Mouse (Mus musculus) forebrain, embryonic 16.5 days (tissue): ENCODE data around the gene Bend5. TPM values are rescaled to one million over a fixed set of nuclear protein-coding genes. Genes with fewer than 3 reads are reported as not detected.

Source experiments
- ATAC-seq: fragments of 200-750 bp; cut with Nextera tagmentation; 2 replicates; pipeline ENCODE4 v1.8.0; 2017; ENCODE audit warnings: mild to moderate bottlenecking, moderate library complexity
- H3K27ac ChIP-seq: fragments of 300-500 bp; sonication (generic); 2 replicates; pipeline ENCODE4 v1.5.1; 2014; ENCODE audit warnings: low read length, control low read depth
- H3K27me3 ChIP-seq: fragments of 300-500 bp; sonication (generic); replicated peaks from 2 replicates; pipeline ENCODE4 v1.6.1; 2014; ENCODE audit warnings: low read length; ENCODE audit not compliant: control insufficient read depth, insufficient read depth
- H3K36me3 ChIP-seq: fragments of 300-500 bp; sonication (generic); 2 replicates; pipeline ENCODE4 v1.6.1; 2014; ENCODE audit not compliant: control insufficient read depth, insufficient read depth
- H3K4me1 ChIP-seq: fragments of 300-500 bp; sonication (generic); replicated peaks from 2 replicates; pipeline ENCODE4 v1.6.1; 2014; ENCODE audit warnings: low read length; ENCODE audit not compliant: control insufficient read depth, insufficient read depth
- H3K4me2 ChIP-seq: fragments of 300-500 bp; sonication (generic); 2 replicates; pipeline ENCODE4 v1.6.1; 2014; ENCODE audit warnings: mild to moderate bottlenecking, low read length, control low read depth
- H3K4me3 ChIP-seq: fragments of 300-500 bp; sonication (generic); replicated peaks from 2 replicates; pipeline ENCODE4 v1.5.1; 2014; ENCODE audit warnings: mild to moderate bottlenecking, low read length, control low read depth
- H3K9ac ChIP-seq: fragments of 300-500 bp; sonication (generic); replicated peaks from 2 replicates; pipeline ENCODE4 v1.6.1; 2014; ENCODE audit warnings: low read depth, low read length, control low read depth
- H3K9me3 ChIP-seq: fragments of 300-500 bp; sonication (generic); 2 replicates; pipeline ENCODE4 v1.6.1; 2016; ENCODE audit warnings: low read length; ENCODE audit not compliant: control insufficient read depth
- WGBS: fragments of 180-500 bp; shearing (Covaris S2); extraction: QIAGEN DNeasy Blood & Tissue Kit; methylation state at CpG from one replicate; pipeline ENCODE4 v1.1.7; 2014; 5-methylcytosine and 5-hydroxymethylcytosine counted together
- polyA plus RNA-seq: library from polyadenylated mRNA; unstranded; fragments of >200 nt; fragmentation: Nextera tagmentation; extraction: Ambion mirVana; gene quantifications from 2 replicates; pipeline ENCODE4 v1.2.1, GENCODE M21; 2015

Bend5 gene
- polyA plus RNA-seq, 1 experiment from 2014 or later, result 53.8 TPM

DNA sequence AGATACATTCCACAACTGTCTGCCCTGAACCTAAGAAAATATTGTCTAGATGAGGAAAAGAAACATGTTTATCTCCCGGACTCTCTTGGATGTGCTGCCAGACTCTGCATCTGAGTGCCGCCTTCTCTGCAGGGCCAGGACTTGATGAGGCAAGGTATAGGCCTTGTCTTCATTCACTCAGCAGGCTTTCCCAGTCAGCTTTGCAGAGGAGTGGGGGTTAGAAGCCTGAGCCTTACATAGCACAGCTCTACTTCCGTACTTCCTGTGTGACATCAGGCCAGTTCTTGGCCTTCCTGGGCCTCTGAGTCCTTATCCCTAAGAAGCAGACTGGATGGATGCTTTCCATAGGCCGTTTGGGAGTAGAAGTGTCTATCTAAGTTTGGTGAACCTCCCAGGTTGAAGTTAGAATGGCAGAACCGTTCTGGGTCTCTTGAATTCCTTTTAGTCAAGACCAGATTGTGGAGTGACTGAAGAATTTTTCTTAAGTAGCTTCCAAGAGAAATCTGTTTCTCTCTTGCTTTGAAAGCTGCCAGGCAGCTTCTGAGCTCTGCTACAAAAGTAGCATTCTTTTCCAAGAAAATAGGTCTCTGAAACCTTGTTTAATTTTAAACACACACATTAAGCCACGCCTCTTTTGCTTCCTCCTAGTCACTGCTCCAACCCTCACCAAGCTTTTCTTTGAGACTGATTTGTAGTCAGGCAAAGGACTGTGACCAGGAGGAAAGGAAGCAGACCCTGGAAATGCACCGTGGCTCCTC, 34.8 kb downstream of the Bend5 start:
- no peaks in the 10 kb centered on the region for H3K36me3 ChIP-seq
- H3K4me3 ChIP-seq, result no peak overlapping the region
- WGBS, result 74% methylated on average over 7 of the region's 7 CpGs

DNA sequence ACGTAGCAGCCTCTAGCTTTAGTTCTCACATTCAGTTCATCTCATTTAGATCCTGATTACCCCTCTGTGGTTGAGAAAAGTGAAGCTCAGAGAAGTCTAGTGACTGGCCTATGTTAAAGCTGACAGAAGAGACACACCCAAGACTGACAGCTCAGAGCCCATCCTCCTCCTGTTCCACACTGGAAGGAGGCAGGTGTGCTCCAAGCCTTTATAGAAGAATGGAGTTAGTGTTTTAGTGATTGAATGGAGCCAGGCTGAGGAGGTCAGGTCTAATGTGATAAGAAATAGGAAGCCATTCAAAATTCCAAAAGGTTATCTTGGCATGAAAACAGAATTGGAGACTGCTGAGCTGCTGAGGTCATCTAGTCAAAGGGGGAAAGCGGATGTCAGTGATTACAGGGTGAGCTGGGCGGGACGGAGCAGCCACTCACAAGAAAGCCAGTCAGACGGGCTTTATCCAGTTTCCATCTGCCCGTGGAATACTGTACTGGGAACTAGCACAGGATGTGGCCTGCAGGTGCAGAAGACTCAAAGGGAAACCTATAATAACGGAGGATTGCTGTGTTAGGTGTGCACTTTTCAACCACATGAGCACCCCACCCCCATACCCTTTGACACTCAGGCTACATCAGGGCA, 36.6 kb downstream of the Bend5 start:
- 82% methylated on average over 7 of the region's 7 CpGs for WGBS

More for the DNA sequence above, 34.8 kb downstream of the Bend5 start:
- Histone ChIP-seq H3K4me1 (peaks cover 3% of the 10 kb centered on the region; the same call in 1 of the 2 replicates), H3K4me2 (no peak overlapping the region), H3K9ac (no peak overlapping the region), H3K9me3 (no peaks in the 10 kb centered on the region), H3K27ac (no peak overlapping the region), H3K27me3 (peaks cover 6% of the 10 kb centered on the region; the same call in 1 of the 2 replicates)
- no peak for ATAC-seq

DNA sequence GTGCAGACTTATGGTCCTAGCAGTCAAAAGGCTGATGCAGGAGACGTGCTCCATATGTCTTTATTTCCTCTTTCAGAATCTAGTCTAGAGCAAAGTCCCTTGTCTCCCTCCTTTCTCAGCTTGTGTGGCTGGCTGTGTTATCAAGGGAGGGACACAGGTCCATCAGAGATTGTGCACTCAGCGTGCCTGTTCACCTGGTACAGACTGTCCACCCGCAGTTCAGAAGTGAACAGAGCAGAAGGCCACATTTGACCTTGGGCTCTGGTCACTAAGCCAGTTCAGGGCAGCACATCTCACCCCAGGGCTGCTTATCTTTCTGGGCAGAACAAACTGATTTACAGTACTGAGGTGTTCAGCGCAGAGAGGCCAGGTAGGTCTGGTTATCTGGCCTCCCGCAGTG, 37.4 kb downstream of the Bend5 start:
- Histone ChIP-seq H3K9ac (no peak overlapping the region), H3K4me1 (no peaks in the 10 kb centered on the region), H3K27me3 (no peaks in the 10 kb centered on the region), H3K36me3 (peaks cover 8% of the 10 kb centered on the region), H3K4me2 (no peak overlapping the region), H3K4me3 (no peak overlapping the region), H3K27ac (no peak overlapping the region), H3K9me3 (no peaks in the 10 kb centered on the region)
- no peak for ATAC-seq
- 97% methylated on average over 5 of the region's 5 CpGs for WGBS

More for the DNA sequence above, 36.6 kb downstream of the Bend5 start:
- no peak overlapping the region for H3K4me3 ChIP-seq
- no peaks in the 10 kb centered on the region for H3K9me3 ChIP-seq
- no peak overlapping the region for H3K27ac ChIP-seq
- H3K4me2 ChIP-seq, result no peak overlapping the region
- peaks cover 8% of the 10 kb centered on the region for H3K36me3 ChIP-seq
- H3K27me3 ChIP-seq, result peaks cover 2% of the 10 kb centered on the region; the same call in 1 of the 2 replicates
- H3K4me1 ChIP-seq, result no peaks in the 10 kb centered on the region
- no peak for ATAC-seq
- H3K9ac ChIP-seq, result no peak overlapping the region

GRCm38 (mm10) chr4:111453275-111453674, 38.5 kb downstream of the Bend5 start:
- Histone ChIP-seq H3K36me3 (peaks cover 8% of the 10 kb centered on the region), H3K4me1 (no peaks in the 10 kb centered on the region), H3K4me2 (no peak overlapping the region), H3K9ac (no peak overlapping the region), H3K4me3 (no peak overlapping the region), H3K27me3 (no peaks in the 10 kb centered on the region), H3K27ac (no peak overlapping the region), H3K9me3 (no peaks in the 10 kb centered on the region)
- 49% methylated on average over 3 of the region's 3 CpGs for WGBS
- peak; percentile 52; the same call in 1 of the 2 replicates for ATAC-seq

- H3K4me3 ChIP-seq, result no peak overlapping the region
- H3K27ac ChIP-seq, result no peak overlapping the region
- H3K27me3 ChIP-seq, result no peaks in the 10 kb centered on the region
- H3K9me3 ChIP-seq, result no peaks in the 10 kb centered on the region
- no peaks in the 10 kb centered on the region for H3K4me1 ChIP-seq
- H3K36me3 ChIP-seq, result peaks cover 8% of the 10 kb centered on the region
- H3K9ac ChIP-seq, result no peak overlapping the region
- WGBS, result 92% methylated on average over 5 of the region's 5 CpGs
- H3K4me2 ChIP-seq, result no peak overlapping the region
- ATAC-seq, result no peak
Measured at GRCm38 (mm10) chr4:111455621-111456020, 40.8 kb downstream of the Bend5 start.

DNA sequence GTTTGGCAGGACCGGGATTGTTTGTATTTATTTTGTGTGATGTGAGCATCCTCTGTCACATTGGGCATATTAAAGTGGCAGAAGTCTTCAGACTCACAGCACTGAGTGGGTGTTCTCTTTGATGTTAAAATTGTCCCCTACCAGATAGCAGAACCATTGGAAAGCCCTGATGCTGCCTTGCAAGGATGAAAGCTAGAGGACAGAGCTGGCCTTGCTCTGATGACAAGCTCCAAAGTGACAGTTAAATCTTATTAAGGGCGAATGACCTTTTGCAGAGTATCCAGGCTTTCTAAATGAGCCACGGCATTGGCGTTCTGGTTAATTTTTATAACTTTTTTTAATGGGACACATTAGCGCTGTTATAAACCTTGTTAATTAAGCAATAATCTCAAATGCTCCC, 42.8 kb downstream of the Bend5 start:
- Histone ChIP-seq H3K4me1 (no peaks in the 10 kb centered on the region), H3K27ac (no peak overlapping the region), H3K9ac (no peak overlapping the region), H3K9me3 (no peaks in the 10 kb centered on the region), H3K4me3 (no peak overlapping the region), H3K4me2 (no peak overlapping the region), H3K36me3 (peaks cover 8% of the 10 kb centered on the region), H3K27me3 (no peaks in the 10 kb centered on the region)
- WGBS, result 51% methylated on average over 5 of the region's 5 CpGs
- ATAC-seq, result no peak

DNA sequence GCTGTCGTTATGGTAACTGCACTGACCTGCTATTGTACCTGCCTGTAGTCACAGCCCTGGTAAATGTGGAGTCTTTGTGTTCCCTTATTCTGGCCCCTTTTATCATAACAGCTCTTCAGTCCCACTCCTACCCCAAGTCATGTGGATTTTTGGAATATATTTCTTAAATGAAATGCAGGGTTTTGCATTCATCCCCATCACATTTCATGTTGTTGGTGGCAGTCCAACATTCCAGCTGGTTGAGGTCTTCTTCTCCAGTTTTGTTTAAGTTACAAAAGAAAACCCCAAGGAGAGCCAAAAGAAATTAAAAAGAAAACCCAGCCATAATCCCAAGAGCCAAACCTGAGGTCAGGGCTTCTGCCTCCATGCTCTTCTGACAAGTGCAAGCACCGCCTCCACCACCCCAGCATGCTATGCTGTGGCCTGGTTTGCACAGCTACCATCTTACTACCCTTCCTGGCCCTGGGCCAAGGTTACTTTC, 52.5 kb downstream of the Bend5 start:
- no peaks in the 10 kb centered on the region for H3K36me3 ChIP-seq
- H3K27ac ChIP-seq, result no peak overlapping the region
- peak; percentile 56 for ATAC-seq
- H3K9ac ChIP-seq, result no peak overlapping the region
- H3K4me3 ChIP-seq, result no peak overlapping the region
- H3K4me1 ChIP-seq, result peaks cover 8% of the 10 kb centered on the region
- no peak overlapping the region for H3K4me2 ChIP-seq
- WGBS, result 71% methylated on average over 2 of the region's 2 CpGs
- H3K27me3 ChIP-seq, result no peaks in the 10 kb centered on the region
- H3K9me3 ChIP-seq, result no peaks in the 10 kb centered on the region

DNA sequence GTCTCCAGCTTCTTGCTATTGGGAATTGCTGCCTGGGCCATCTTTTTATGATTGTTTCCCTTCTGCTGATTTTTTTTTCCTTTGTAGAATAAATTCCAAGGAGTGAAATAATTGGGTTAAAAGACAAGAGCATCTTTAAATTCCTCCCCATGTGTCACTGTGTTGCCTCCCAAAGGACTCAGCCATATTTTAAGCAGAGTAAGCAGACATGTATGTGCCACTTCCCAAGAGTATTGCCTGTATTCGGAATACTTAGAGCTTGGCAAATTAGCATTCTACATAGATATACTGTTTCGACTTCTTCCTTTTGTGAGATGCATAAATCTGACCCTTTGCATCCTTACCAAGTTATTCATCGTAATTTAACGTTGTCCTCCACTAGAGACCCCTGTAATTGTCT, 53.0 kb downstream of the Bend5 start:
- no peak overlapping the region for H3K9ac ChIP-seq
- no peaks in the 10 kb centered on the region for H3K9me3 ChIP-seq
- peaks cover 13% of the 10 kb centered on the region for H3K4me1 ChIP-seq
- no peak overlapping the region for H3K4me2 ChIP-seq
- H3K36me3 ChIP-seq, result no peaks in the 10 kb centered on the region
- H3K4me3 ChIP-seq, result no peak overlapping the region
- 79% methylated on average over 4 of the region's 4 CpGs for WGBS
- H3K27ac ChIP-seq, result no peak overlapping the region
- H3K27me3 ChIP-seq, result no peaks in the 10 kb centered on the region
- peak; percentile 62; the same call in 1 of the 2 replicates for ATAC-seq

GRCm38 (mm10) chr4:111469847-111470246, 55.0 kb downstream of the Bend5 start:
- no peaks in the 10 kb centered on the region for H3K9me3 ChIP-seq
- no peaks in the 10 kb centered on the region for H3K36me3 ChIP-seq
- H3K9ac ChIP-seq, result no peak overlapping the region
- H3K27ac ChIP-seq, result no peak overlapping the region
- no peak overlapping the region for H3K4me3 ChIP-seq
- WGBS, result 84% methylated on average over 2 of the region's 2 CpGs
- no peaks in the 10 kb centered on the region for H3K27me3 ChIP-seq
- no peak for ATAC-seq
- H3K4me1 ChIP-seq, result peaks cover 16% of the 10 kb centered on the region
- H3K4me2 ChIP-seq, result no peak overlapping the region
